Mouse (Mus musculus) stomach, embryonic 16.5 days (tissue): ENCODE data around the gene Maml3. TPM values are rescaled to one million over a fixed set of nuclear protein-coding genes. Genes with fewer than 3 reads are reported as not detected.

Experiments
- ATAC-seq: fragments of 200-750 bp; cut with Nextera tagmentation; 2 replicates; pipeline ENCODE4 v1.8.0; 2017; ENCODE audit warnings: moderate number of reproducible peaks, moderate TSS enrichment; ENCODE audit not compliant: insufficient read depth, low FRiP score
- H3K27ac ChIP-seq: fragments of 300-500 bp; sonication (generic); 2 replicates; pipeline ENCODE4 v1.5.1; 2014; ENCODE audit warnings: low read length
- H3K27me3 ChIP-seq: fragments of 300-500 bp; sonication (generic); 2 replicates; pipeline ENCODE4 v1.6.1; 2014; ENCODE audit warnings: low read length, control low read depth, mixed read lengths; ENCODE audit not compliant: control insufficient read depth, insufficient read depth
- H3K36me3 ChIP-seq: fragments of 300-500 bp; sonication (generic); 2 replicates; pipeline ENCODE4 v1.6.1; 2014; ENCODE audit warnings: low read length; ENCODE audit not compliant: control insufficient read depth, insufficient read depth
- H3K4me1 ChIP-seq: fragments of 300-500 bp; sonication (generic); 2 replicates; pipeline ENCODE4 v1.6.1; 2014; ENCODE audit warnings: low read length, control low read depth, mixed read lengths; ENCODE audit not compliant: control insufficient read depth, insufficient read depth
- H3K4me2 ChIP-seq: fragments of 300-500 bp; sonication (generic); 2 replicates; pipeline ENCODE4 v1.6.1; 2014; ENCODE audit warnings: low read depth, low read length, mixed read lengths
- H3K4me3 ChIP-seq: fragments of 300-500 bp; sonication (generic); replicated peaks from 2 replicates; pipeline ENCODE4 v1.5.1; 2014; ENCODE audit warnings: mild to moderate bottlenecking, low read length
- H3K9ac ChIP-seq: fragments of 300-500 bp; sonication (generic); 2 replicates; pipeline ENCODE4 v1.6.1; 2014; ENCODE audit warnings: low read length
- H3K9me3 ChIP-seq: fragments of 300-500 bp; sonication (generic); replicated peaks from 2 replicates; pipeline ENCODE4 v1.6.1; 2016; ENCODE audit warnings: low read length, control low read depth; ENCODE audit not compliant: control insufficient read depth
- WGBS: fragments of 180-500 bp; shearing (Covaris S2); extraction: QIAGEN DNeasy Blood & Tissue Kit; methylation state at CpG from one replicate; pipeline ENCODE4 v1.1.7; 2014; 5-methylcytosine and 5-hydroxymethylcytosine counted together
- polyA plus RNA-seq: library from polyadenylated mRNA; unstranded; fragments of >200 nt; fragmentation: Nextera tagmentation; extraction: Ambion mirVana; gene quantifications from 2 replicates; pipeline ENCODE4 v1.2.1, GENCODE M21; 2015

Gene Maml3
- polyA plus RNA-seq, 1 experiment from 2014 or later: 5.0 TPM

- WGBS: 69% methylated on average over 2 of the region's 2 CpGs
- no peak overlapping the region for H3K4me2 ChIP-seq
- no peak overlapping the region for H3K4me3 ChIP-seq
- no peaks in the 10 kb centered on the region for H3K9me3 ChIP-seq
- no peak overlapping the region for H3K9ac ChIP-seq
- no peaks in the 10 kb centered on the region for H3K36me3 ChIP-seq
- no peaks in the 10 kb centered on the region for H3K27me3 ChIP-seq
- H3K27ac ChIP-seq: no peak overlapping the region
- peaks cover 14% of the 10 kb centered on the region for H3K4me1 ChIP-seq
- ATAC-seq: no peak
Observed at GRCm38 (mm10) chr3:51776018-51776611, 328.8 kb downstream of the Maml3 start.

DNA sequence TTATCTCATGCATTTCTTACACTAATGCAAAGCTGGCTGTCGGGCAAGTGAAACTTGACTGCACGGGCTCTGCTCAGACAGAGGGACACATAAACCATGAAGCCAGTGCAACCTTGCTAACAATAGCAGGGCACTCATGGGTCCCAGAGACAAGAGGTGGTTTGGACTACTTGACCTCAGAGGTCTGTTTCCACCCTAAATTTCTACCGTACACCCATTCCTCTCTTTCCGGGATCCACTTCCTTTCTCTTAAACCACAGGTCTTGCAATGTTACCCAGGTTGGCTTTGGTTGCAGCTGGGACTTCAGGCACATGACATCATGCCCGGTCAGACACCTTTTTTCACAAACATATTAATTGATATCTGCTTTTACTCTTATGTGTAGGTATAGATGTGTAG lies 331.3 kb downstream of the Maml3 start:
- Histone ChIP-seq H3K4me3 (no peak overlapping the region), H3K4me1 (peaks cover 5% of the 10 kb centered on the region; the same call in 1 of the 2 replicates), H3K9me3 (no peaks in the 10 kb centered on the region), H3K27me3 (no peaks in the 10 kb centered on the region), H3K9ac (no peak overlapping the region), H3K27ac (no peak overlapping the region), H3K4me2 (no peak overlapping the region), H3K36me3 (no peaks in the 10 kb centered on the region)
- 75% methylated on average over 5 of the region's 5 CpGs for WGBS
- no peak for ATAC-seq

DNA sequence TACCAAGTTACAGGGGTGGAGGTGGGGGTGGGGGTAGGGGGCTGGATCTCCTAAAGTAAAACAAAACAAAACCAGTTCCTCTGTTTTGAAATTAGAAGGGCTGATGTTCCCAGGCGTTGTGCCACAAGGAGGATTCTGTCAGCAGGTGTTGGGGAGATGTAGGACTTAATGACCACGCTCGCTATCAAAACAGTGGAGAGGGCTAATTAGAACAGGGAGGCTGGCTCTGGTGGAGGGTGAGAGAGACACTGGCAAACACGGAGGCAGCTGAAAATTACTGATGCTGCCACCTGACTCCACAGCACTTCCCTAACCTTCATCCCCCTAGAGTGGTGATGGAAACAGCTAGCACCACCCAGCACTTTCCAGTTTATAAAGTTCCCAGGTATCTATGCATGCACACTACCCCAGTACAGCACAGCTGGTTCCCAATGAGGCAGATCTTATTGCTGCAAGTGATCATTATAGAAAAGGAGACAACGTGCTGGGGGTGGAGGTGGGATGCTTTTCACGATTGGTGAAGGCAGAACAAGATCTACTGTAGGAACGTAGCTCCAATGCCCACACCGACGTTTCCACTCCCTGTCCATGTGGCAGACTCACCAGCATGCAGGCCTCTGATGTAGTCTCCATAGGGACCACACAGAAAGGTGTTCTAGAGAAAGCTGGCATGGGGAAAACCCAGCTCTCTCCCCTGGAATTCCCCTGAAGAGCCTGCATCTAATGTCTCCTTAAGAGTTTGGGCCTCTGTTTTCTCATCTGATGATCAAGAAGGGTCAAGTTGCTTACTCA lies 332.8 kb downstream of the Maml3 start:
- Histone ChIP-seq H3K27me3 (no peaks in the 10 kb centered on the region), H3K9me3 (no peaks in the 10 kb centered on the region), H3K4me1 (0 out of 2 replicates have a peak, but pooled peaks cover 2% of the 10 kb centered on the region), H3K4me3 (no peak overlapping the region), H3K27ac (no peak overlapping the region), H3K36me3 (no peaks in the 10 kb centered on the region), H3K9ac (no peak overlapping the region), H3K4me2 (no peak overlapping the region)
- WGBS: 72% methylated on average over 9 of the region's 9 CpGs
- no peak for ATAC-seq

GRCm38 (mm10) chr3:51769196-51769595 lies 335.7 kb downstream of the Maml3 start:
- H3K27ac ChIP-seq: no peak overlapping the region
- no peaks in the 10 kb centered on the region for H3K9me3 ChIP-seq
- H3K27me3 ChIP-seq: no peaks in the 10 kb centered on the region
- no peak overlapping the region for H3K9ac ChIP-seq
- H3K4me2 ChIP-seq: no peak overlapping the region
- no peaks in the 10 kb centered on the region for H3K36me3 ChIP-seq
- H3K4me1 ChIP-seq: 0 out of 2 replicates have a peak, but pooled peaks cover 2% of the 10 kb centered on the region
- WGBS: 89% methylated on average over 6 of the region's 6 CpGs
- H3K4me3 ChIP-seq: no peak overlapping the region
- no peak for ATAC-seq

DNA sequence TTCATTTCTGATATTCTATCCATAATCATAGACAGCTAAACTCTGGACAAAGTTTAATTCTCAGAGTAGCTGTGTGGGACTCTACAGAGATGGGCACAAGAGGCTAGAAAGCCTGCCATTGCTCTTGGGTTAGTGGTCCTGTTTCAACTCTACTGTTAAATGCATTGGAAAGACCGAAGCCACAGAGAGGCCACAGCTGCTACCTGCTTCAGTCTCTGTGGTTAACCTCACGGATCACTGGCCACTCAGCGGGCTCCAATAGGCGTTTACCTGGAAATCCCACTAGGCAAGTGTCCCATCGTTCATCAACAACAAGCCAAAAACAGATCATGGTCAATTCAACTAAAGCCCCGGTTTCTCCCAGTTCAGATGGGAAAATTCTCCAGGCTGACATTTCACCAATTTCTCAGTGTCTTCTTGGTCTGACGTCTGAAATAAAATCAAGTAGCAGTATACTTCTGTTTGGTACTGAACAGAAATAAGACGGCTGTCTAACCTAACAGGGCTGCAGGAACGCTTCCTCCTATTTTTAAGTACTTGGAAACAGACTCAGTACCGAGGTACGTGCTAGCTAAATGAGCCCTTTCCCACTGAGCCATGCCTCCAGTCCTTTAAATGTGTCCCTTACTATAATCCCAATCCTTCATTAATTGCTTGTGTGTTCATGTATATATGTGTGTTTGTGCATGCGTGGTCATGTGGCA lies 339.5 kb downstream of the Maml3 start:
- 72% methylated on average over 12 of the region's 12 CpGs for WGBS
- H3K4me2 ChIP-seq: no peak overlapping the region
- H3K4me1 ChIP-seq: 0 out of 2 replicates have a peak, but pooled peaks cover 2% of the 10 kb centered on the region
- no peak for ATAC-seq
- H3K9me3 ChIP-seq: no peaks in the 10 kb centered on the region
- H3K27me3 ChIP-seq: no peaks in the 10 kb centered on the region
- no peaks in the 10 kb centered on the region for H3K36me3 ChIP-seq
- no peak overlapping the region for H3K4me3 ChIP-seq
- no peak overlapping the region for H3K27ac ChIP-seq
- no peak overlapping the region for H3K9ac ChIP-seq

DNA sequence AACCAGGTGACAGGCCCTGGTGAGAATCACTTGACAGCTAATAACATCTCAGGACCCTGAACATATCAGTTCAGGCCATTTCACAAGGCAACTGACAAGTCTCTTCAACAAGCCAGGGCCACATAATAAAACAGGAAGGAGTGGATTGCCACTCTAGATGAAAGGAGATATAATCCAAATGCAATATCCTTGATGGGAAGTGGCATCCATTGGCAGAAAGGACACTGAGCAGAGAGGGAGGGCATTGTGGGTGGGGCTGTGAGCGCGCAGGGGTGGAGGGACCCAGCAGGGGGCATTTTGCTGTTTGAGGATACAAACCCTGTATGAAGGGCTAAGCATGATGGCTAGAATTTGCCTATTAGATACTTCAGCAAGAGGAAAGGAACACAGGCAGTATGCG lies 340.7 kb downstream of the Maml3 start:
- WGBS: 91% methylated on average over 3 of the region's 3 CpGs
- 0 out of 2 replicates have a peak, but pooled peaks cover 2% of the 10 kb centered on the region for H3K4me1 ChIP-seq
- no peaks in the 10 kb centered on the region for H3K9me3 ChIP-seq
- no peak overlapping the region for H3K27ac ChIP-seq
- no peak overlapping the region for H3K4me2 ChIP-seq
- no peak overlapping the region for H3K9ac ChIP-seq
- no peak overlapping the region for H3K4me3 ChIP-seq
- ATAC-seq: no peak
- no peaks in the 10 kb centered on the region for H3K27me3 ChIP-seq
- H3K36me3 ChIP-seq: no peaks in the 10 kb centered on the region

GRCm38 (mm10) chr3:51762900-51763299 lies 342.0 kb downstream of the Maml3 start:
- Histone ChIP-seq H3K36me3 (no peaks in the 10 kb centered on the region), H3K27ac (no peak overlapping the region), H3K9me3 (no peaks in the 10 kb centered on the region), H3K4me2 (no peak overlapping the region), H3K27me3 (no peaks in the 10 kb centered on the region), H3K4me1 (no peaks in the 10 kb centered on the region), H3K4me3 (no peak overlapping the region), H3K9ac (no peak overlapping the region)
- 89% methylated on average over 10 of the region's 10 CpGs for WGBS
- no peak for ATAC-seq

DNA sequence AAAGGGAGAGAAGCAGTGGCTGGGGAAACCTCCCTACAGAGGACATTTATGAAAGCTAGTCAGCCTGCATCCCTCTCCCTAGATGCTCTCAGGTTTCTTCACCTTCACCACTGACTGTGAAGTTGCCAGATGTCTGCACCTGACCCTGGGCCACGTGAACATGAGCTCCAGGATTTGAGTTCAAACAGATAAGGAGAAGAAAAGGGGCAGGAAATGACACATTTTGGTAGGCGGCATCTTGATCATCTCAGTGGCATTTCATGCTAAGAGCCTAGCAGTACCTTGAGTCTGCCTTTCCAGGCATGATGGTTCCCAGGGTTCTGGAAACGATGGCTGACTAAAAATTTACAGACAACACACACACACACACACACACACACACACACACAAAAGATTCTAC lies 345.3 kb downstream of the Maml3 start:
- H3K36me3 ChIP-seq: no peaks in the 10 kb centered on the region
- peaks cover 3% of the 10 kb centered on the region; the same call in 1 of the 2 replicates for H3K4me1 ChIP-seq
- no peaks in the 10 kb centered on the region for H3K9me3 ChIP-seq
- H3K27me3 ChIP-seq: no peaks in the 10 kb centered on the region
- no peak overlapping the region for H3K9ac ChIP-seq
- no peak for ATAC-seq
- 68% methylated on average over 3 of the region's 3 CpGs for WGBS
- H3K27ac ChIP-seq: no peak overlapping the region
- H3K4me2 ChIP-seq: no peak overlapping the region
- no peak overlapping the region for H3K4me3 ChIP-seq

DNA sequence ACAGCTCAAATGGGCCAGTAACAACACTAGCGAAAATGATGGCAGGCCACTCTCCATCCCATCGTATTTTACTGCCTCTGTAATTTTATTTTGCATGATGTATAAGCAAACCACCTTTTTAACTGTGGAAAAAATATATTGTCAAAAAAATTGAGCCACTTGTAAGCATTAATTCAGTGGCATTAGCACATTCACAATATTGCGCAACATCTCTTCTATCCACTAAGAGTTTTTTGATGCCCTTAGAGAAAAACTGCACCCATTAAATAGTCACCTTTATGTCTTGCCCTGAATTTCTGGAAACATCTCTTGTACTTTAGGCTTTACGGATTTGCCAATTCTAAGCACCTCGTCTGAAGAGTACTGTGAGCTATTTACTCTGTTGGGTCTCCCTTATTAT lies 347.8 kb downstream of the Maml3 start:
- no peaks in the 10 kb centered on the region for H3K36me3 ChIP-seq
- H3K4me2 ChIP-seq: no peak overlapping the region
- peaks cover 3% of the 10 kb centered on the region; the same call in 1 of the 2 replicates for H3K4me1 ChIP-seq
- no peak for ATAC-seq
- no peak overlapping the region for H3K27ac ChIP-seq
- no peaks in the 10 kb centered on the region for H3K27me3 ChIP-seq
- WGBS: 94% methylated on average over 5 of the region's 5 CpGs
- H3K9ac ChIP-seq: no peak overlapping the region
- no peaks in the 10 kb centered on the region for H3K9me3 ChIP-seq
- no peak overlapping the region for H3K4me3 ChIP-seq
